Mouse (Mus musculus) lung, embryonic 16.5 days (tissue): ENCODE data around the gene Fam69a. TPM values are rescaled to one million over a fixed set of nuclear protein-coding genes. Genes with fewer than 3 reads are reported as not detected.
"Not testable (repeated sequence)": the region's sequence is repeated elsewhere in the genome, so short reads cannot be mapped to it uniquely, and the experiment has no call there.

Source experiments
- ATAC-seq: fragments of 200-750 bp; cut with Nextera tagmentation; 2 replicates; pipeline ENCODE4 v1.8.0; 2017; ENCODE audit warnings: low read depth, mild to moderate bottlenecking, moderate library complexity
- H3K27ac ChIP-seq: fragments of 300-500 bp; sonication (generic); 2 replicates; pipeline ENCODE4 v1.5.1; 2014; ENCODE audit warnings: mild to moderate bottlenecking, control low read depth, low read length
- H3K27me3 ChIP-seq: fragments of 300-500 bp; sonication (generic); 2 replicates; pipeline ENCODE4 v1.6.1; 2014; ENCODE audit warnings: low read depth, low read length, mixed read lengths; ENCODE audit not compliant: control insufficient read depth, insufficient read depth
- H3K36me3 ChIP-seq: fragments of 300-500 bp; sonication (generic); 2 replicates; pipeline ENCODE4 v1.6.1; 2014; ENCODE audit warnings: low read length; ENCODE audit not compliant: control insufficient read depth, insufficient read depth
- H3K4me1 ChIP-seq: fragments of 300-500 bp; sonication (generic); replicated peaks from 2 replicates; pipeline ENCODE4 v1.6.1; 2014; ENCODE audit warnings: low read length, mixed read lengths; ENCODE audit not compliant: control insufficient read depth, insufficient read depth
- H3K4me2 ChIP-seq: fragments of 300-500 bp; sonication (generic); 2 replicates; pipeline ENCODE4 v1.6.1; 2014; ENCODE audit warnings: low read depth, low read length, control low read depth
- H3K4me3 ChIP-seq: fragments of 300-500 bp; sonication (generic); 2 replicates; pipeline ENCODE4 v1.5.1; 2014; ENCODE audit warnings: mild to moderate bottlenecking, low read length, control low read depth
- H3K9ac ChIP-seq: fragments of 300-500 bp; sonication (generic); 2 replicates; pipeline ENCODE4 v1.6.1; 2014; ENCODE audit warnings: low read length, control low read depth
- H3K9me3 ChIP-seq: fragments of 300-500 bp; sonication (generic); 2 replicates; pipeline ENCODE4 v1.6.1; 2016; ENCODE audit warnings: low read length; ENCODE audit not compliant: control insufficient read depth
- WGBS: fragments of 180-500 bp; shearing (Covaris S2); extraction: QIAGEN DNeasy Blood & Tissue Kit; methylation state at CpG from one replicate; pipeline ENCODE4 v1.1.7; 2014; 5-methylcytosine and 5-hydroxymethylcytosine counted together
- polyA plus RNA-seq: library from polyadenylated mRNA; unstranded; fragments of >200 nt; fragmentation: Nextera tagmentation; extraction: Ambion mirVana; gene quantifications from 2 replicates; pipeline ENCODE4 v1.2.1, GENCODE M21; 2015

The Fam69a gene
- polyA plus RNA-seq, 1 experiment from 2014 or later = 24.4 TPM

DNA sequence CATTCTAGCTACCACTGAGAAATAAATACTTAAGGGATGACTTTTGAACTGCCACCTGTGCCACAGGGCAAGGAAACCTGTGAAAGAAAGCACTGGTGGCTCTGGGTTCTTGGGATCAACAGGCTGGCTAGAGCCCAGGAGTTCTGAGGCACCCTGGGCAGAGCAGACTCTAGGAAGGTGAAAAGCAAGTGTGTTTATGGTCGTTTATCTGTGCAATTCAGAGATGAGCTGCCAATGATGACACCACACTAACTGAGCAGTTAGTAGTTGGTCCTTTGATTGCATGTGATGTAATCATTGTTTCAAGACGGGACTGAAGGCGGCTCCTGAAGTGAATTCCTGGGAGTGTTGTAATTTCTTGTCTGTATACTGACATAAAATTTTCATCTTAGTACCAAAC is 82.6 kb downstream of the Fam69a start:
- WGBS = 56% methylated on average over 3 of the region's 3 CpGs
- no peak overlapping the region for H3K4me3 ChIP-seq
- H3K27me3 ChIP-seq = no peaks in the 10 kb centered on the region
- H3K4me2 ChIP-seq = no peak overlapping the region
- H3K9me3 ChIP-seq = no peaks in the 10 kb centered on the region
- no peak overlapping the region for H3K9ac ChIP-seq
- no peak overlapping the region for H3K27ac ChIP-seq
- H3K4me1 ChIP-seq = peaks cover 5% of the 10 kb centered on the region; the same call in 1 of the 2 replicates
- no peak for ATAC-seq
- peaks cover 62% of the 10 kb centered on the region for H3K36me3 ChIP-seq

DNA sequence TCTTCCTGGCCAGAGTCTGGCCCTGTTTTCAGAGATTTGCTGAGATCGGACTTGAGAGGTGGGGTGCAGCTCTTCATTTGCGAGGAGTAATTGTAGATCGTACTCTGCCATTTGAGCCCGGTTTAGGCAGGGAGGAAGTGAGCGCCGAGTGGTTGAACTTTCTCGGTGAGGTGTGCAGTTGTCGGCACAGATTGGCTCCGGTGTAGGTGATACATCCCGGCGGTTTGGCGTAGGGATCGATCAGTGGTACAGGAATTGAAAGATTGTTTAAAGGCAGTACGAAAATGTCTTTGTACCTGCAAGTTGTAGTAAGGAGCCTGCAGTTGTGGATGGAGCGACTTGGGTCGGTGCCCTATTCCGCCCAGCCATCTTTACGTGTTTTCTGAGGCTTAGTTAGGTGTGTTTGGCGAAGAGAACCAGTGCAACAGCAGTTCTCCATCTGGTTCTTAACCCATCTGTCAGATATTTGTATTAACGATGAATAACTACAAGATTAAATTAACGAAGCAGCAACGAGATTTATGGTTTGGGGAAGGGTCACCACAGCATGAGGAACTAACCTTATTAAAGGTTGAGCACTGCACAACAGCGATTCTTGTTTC is 85.8 kb downstream of the Fam69a start:
- Histone ChIP-seq H3K27ac (peak overlapping the region; percentile 70), H3K36me3 (peaks cover 33% of the 10 kb centered on the region), H3K9ac (peak overlapping the region; percentile 100), H3K9me3 (no peaks in the 10 kb centered on the region), H3K27me3 (no peaks in the 10 kb centered on the region), H3K4me1 (peaks cover 5% of the 10 kb centered on the region; the same call in 1 of the 2 replicates), H3K4me2 (peak overlapping the region; percentile 86), H3K4me3 (peak overlapping the region; percentile 100)
- no peak for ATAC-seq
- under 1% methylated on average over 23 of the region's 23 CpGs for WGBS

DNA sequence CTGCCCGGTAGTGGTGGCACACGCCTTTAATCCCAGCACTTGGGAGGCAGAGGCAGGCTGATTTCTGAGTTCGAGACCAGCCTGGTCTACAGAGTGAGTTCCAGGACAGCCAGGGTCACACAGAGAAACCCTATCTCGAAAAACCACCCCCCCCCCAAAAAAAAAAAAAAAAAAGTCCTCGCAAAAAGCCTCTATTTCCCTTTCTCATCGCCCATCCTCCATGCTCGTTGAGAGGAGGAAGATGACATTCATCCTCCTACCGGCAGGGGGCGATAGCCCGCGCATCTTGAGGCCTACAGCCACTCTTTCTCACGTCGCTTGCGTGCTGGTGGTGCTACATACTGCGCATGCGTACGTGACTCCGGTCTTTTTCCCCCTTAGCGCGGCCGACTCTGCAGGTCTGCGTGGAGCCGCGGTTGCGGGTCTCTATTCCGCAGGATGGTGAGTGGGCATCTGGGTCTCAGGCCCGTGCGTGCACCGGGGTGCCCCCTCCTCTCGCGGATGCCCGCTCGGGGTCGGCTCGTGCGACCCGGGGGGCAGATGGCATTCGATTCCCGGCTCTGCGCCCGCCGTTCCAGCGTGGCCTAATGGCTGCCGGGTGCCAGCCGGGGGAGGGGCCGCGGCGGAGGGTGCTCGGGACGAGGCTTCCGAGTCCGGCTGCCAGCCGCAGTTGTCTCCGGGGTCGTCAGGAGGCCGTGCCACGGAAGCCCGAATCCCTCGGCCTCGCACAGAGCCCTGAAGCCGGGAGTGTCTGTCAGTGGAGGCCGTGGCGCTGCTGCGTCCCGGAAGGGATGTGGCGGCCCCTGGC is 86.5 kb downstream of the Fam69a start, which contains the start of gene Rpl5:
Gene Rpl5, plus strand, starts transcription at position 297 of the 808 bp plus-strand sequence.
- H3K4me3 ChIP-seq = peak within 1 kb of the TSS; percentile 100
- peaks cover 5% of the 10 kb centered on the region; the same call in 1 of the 2 replicates for H3K4me1 ChIP-seq
- no peaks in the 10 kb centered on the region for H3K27me3 ChIP-seq
- WGBS = 4% methylated on average over 66 of the region's 66 CpGs
- H3K36me3 ChIP-seq = peaks cover 27% of the 10 kb centered on the region
- H3K9ac ChIP-seq = peak within 1 kb of the TSS; percentile 100
- peak; percentile 98 for ATAC-seq
- peak within 1 kb of the TSS; percentile 70 for H3K27ac ChIP-seq
- H3K4me2 ChIP-seq = peak within 1 kb of the TSS; percentile 86
- H3K9me3 ChIP-seq = no peaks in the 10 kb centered on the region

DNA sequence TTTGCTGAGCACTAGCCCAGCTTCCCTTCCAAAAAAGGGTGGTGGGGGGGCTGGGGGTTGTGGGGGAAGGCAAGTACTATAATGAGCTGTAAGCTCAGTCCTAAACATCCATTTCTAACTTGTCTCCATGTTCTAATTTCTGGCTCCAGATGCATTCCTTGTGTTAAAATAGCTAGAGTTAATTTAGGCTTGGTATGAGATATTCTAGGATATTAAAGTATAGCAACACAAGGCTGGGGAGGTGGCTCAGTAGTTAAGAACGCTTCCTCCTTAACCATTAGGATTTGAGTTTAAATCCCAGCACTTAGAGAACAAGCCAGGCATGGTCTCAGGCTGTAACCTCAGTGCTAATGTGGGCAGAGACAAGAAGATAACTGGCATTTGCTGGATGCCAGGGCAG is 90.6 kb downstream of the Fam69a start:
- Histone ChIP-seq H3K9ac (no peak overlapping the region), H3K36me3 (no peaks in the 10 kb centered on the region), H3K4me2 (no peak overlapping the region), H3K27me3 (no peaks in the 10 kb centered on the region), H3K27ac (no peak overlapping the region), H3K9me3 (no peaks in the 10 kb centered on the region), H3K4me1 (no peaks in the 10 kb centered on the region), H3K4me3 (no peak overlapping the region)
- WGBS = 73% methylated on average over 1 of the region's 1 CpGs
- ATAC-seq = no peak

DNA sequence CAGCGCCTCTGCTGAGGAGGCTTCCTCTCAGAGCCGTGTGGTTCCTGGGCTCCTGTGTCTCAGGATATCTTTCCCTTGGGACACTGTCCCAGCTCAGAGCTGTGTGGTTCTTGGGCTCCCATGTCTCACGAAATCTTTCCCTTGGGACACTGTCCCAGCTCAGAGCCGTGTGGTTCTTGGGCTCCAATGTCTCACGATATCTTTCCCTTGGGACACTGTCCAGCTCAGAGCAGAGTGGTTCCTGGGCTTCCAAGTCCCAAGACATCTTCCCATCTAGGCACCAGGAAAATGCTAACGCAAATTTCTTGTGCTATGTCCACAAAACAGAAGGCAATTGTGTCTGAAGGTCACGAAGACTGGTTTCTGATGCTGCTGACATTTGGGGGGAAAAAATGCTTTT is 92.2 kb downstream of the Fam69a start:
- H3K4me1 ChIP-seq = no peaks in the 10 kb centered on the region
- ATAC-seq = no peak
- no peak overlapping the region for H3K4me2 ChIP-seq
- H3K27me3 ChIP-seq = no peaks in the 10 kb centered on the region
- H3K36me3 ChIP-seq = no peaks in the 10 kb centered on the region
- no peak overlapping the region for H3K9ac ChIP-seq
- H3K4me3 ChIP-seq = no peak overlapping the region
- H3K27ac ChIP-seq = no peak overlapping the region
- no peaks in the 10 kb centered on the region for H3K9me3 ChIP-seq
- 62% methylated on average over 7 of the region's 7 CpGs for WGBS

DNA sequence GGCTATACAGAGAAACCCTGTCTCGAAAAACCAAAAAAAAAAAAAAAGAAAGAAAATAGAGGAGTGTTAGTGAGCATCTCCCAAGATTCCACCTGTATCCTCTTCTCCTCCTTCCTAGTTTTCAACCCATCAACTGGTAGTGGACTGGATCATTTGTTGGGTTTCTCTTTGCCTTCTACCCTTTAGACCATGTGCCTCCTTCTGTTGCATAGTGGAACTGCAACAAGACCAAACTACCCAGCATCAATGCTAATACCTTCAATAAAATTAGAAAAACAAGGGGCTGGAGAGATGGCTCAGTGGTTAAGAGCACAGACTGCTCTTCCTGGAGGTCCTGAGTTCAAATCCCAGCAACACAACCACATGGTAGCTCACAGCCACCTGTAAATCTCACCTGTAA is 95.4 kb downstream of the Fam69a start:
- H3K27me3 ChIP-seq, H3K9ac ChIP-seq, H3K36me3 ChIP-seq, H3K4me1 ChIP-seq, H3K9me3 ChIP-seq, H3K4me2 ChIP-seq, H3K4me3 ChIP-seq, H3K27ac ChIP-seq: not testable (repeated sequence)
- peak; percentile 45; the same call in 1 of the 2 replicates for ATAC-seq
- WGBS = 60% methylated on average over 1 of the region's 1 CpGs

DNA sequence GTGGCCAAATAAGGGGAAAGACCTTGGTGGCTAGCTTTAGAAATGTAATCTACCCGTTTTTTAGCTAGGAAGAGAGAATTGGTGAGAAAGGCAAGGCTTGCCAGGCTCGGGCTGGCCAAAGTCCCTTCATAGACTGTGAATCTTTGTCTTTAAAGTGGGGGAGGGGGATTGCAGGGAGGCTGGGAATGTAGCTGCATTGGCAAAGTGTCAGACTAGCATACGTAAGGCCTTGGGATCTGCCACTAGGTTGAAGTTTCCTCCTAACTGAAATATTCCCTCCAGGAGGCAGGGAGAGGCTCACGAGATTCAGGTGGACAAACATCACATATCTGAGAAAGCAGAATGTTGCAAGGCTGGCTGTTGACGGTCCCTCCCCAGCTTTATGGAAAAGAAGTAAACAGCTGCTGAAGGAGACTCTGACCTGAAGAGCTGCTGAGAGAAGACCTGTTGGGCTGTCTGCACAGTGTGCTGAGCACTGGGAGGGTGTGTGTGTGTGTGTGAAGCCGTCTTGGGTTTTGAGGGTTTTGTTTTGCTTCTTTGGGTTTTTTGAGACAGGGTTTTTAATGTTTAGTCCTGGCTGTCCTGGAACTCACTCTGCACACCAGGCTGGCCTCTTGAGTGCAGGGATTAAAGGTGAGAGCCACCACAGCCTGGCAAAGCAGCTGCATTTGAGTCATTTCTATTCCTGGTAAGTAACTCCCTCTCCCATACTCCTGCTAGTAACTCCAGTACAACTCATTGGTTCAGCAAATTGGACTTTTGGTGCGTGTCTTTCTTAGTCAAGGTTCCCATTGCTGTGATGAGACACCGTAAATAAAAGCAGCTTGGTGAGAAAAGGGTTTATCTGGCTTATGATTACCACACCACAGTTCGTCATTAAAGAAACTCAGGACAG is 96.6 kb downstream of the Fam69a start:
- no peaks in the 10 kb centered on the region for H3K36me3 ChIP-seq
- ATAC-seq = no peak
- no peak overlapping the region for H3K27ac ChIP-seq
- 47% methylated on average over 9 of the region's 9 CpGs for WGBS
- no peaks in the 10 kb centered on the region for H3K4me1 ChIP-seq
- no peak overlapping the region for H3K9ac ChIP-seq
- H3K4me3 ChIP-seq = no peak overlapping the region
- H3K4me2 ChIP-seq = no peak overlapping the region
- no peaks in the 10 kb centered on the region for H3K9me3 ChIP-seq
- no peaks in the 10 kb centered on the region for H3K27me3 ChIP-seq

DNA sequence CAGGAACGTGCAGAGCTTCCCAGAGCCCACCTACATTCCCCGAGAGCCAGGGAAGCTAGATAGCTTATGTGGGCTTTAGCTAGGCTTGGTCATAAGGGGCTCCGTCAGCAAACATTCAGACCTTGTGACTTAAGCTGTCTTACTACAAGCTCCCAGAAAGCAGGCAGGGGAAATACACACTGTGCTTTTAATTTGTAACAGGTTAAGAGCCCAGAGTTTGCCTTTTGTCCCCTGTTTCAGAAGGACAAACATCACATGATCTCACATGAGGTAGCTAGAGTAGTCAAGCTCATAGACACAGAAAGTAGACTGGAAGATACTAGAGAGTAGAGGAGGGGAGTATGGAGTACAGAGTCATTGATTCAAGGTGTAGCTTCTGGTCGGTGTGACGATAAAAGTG is 106.2 kb downstream of the Fam69a start:
- H3K27me3 ChIP-seq = no peaks in the 10 kb centered on the region
- no peak for ATAC-seq
- no peak overlapping the region for H3K4me3 ChIP-seq
- no peaks in the 10 kb centered on the region for H3K4me1 ChIP-seq
- no peak overlapping the region for H3K27ac ChIP-seq
- WGBS = 59% methylated on average over 5 of the region's 5 CpGs
- no peak overlapping the region for H3K9ac ChIP-seq
- H3K4me2 ChIP-seq = no peak overlapping the region
- H3K9me3 ChIP-seq = no peaks in the 10 kb centered on the region
- H3K36me3 ChIP-seq = no peaks in the 10 kb centered on the region

DNA sequence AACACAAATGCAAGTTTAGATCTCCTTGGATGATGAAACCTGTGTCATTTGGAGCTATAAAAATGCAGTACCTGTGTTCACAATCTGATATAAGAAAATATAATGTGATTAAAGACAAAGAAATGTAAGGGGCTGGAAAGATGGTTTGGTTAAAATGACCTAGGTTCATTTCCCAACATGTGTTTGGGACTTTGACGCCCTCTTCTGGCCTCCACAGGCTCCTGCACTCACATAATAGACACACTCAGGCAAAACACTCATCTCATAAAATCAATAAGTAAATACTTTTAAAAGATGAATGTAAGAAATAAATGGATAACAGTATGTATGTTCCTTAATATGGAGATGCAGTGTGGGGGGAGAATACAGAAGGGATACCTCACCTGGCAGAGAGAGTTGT is 109.8 kb downstream of the Fam69a start:
- no peak overlapping the region for H3K27ac ChIP-seq
- H3K4me3 ChIP-seq = no peak overlapping the region
- no peak overlapping the region for H3K9ac ChIP-seq
- 81% methylated on average over 1 of the region's 1 CpGs for WGBS
- no peaks in the 10 kb centered on the region for H3K4me1 ChIP-seq
- no peaks in the 10 kb centered on the region for H3K27me3 ChIP-seq
- H3K4me2 ChIP-seq = no peak overlapping the region
- H3K36me3 ChIP-seq = no peaks in the 10 kb centered on the region
- no peaks in the 10 kb centered on the region for H3K9me3 ChIP-seq
- ATAC-seq = no peak
